Mouse (Mus musculus) myocyte (in vitro differentiated cells): Measurements from ENCODE around the gene Fkbp5.

ENCODE experiments used
- CEBPB ChIP-seq: IDR thresholded peaks from 2 replicates; pipeline ENCODE4 v1.6.1; 2011; ENCODE audit warnings: mild to moderate bottlenecking, moderate library complexity; ENCODE audit not compliant: poor library complexity, insufficient read depth, severe bottlenecking
- E2F4 ChIP-seq: IDR thresholded peaks from one replicate; pipeline ENCODE4 v1.6.1; 2011; ENCODE audit warnings: mild to moderate bottlenecking, control low read depth, moderate library complexity; ENCODE audit not compliant: insufficient read depth
- POLR2A ChIP-seq: IDR thresholded peaks from one replicate; pipeline ENCODE4 v1.6.1; 2011; ENCODE audit warnings: low read depth, mild to moderate bottlenecking, control low read depth, moderate library complexity; ENCODE audit not compliant: insufficient read length
- REST ChIP-seq: IDR thresholded peaks from one replicate; pipeline ENCODE4 v1.6.1; 2011; ENCODE audit warnings: mild to moderate bottlenecking, control low read depth, moderate library complexity; ENCODE audit not compliant: insufficient read depth, insufficient read length
- USF1 ChIP-seq: IDR thresholded peaks from one replicate; pipeline ENCODE4 v1.6.1; 2011; ENCODE audit warnings: low read depth, mild to moderate bottlenecking, control low read depth, moderate library complexity

DNA sequence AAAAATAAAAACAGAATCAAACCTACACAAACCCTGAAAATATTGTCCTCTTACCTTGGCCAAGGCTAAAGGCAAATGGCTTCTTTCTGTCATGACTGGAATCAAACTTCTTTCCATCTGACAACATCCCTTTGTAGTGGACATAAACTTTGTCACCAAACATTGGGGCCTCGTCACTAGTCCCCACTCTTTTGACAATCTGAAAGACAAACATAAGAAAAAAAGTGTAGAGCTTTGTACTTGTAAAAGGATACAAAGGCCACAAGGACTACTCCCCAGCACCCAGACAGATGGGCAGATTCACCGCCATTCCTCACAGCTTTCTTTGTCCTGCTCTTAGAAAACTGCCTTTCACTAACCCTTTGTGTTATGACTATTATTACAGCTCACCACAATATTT lies 79.4 kb downstream of the Fkbp5 start:
- TF ChIP-seq POLR2A, result no peak
- no peak for TF ChIP-seq CEBPB
- no peak for TF ChIP-seq E2F4
- no peak for TF ChIP-seq USF1
- TF ChIP-seq REST, result no peak
